Mouse (Mus musculus): ENCODE measurements around the gene Tia1.

The Tia1 gene

GRCm38 (mm10) chr6:86385362-86386104, 18.5 kb upstream of the Tia1 start:
- DNase-seq (ENCODE audit: low spot score): no peak

- DNase-seq (ENCODE audit: low spot score): no peak
Observed at GRCm38 (mm10) chr6:86387313-86387712, 16.7 kb upstream of the Tia1 start.

GRCm38 (mm10) chr6:86388461-86388860, 15.6 kb upstream of the Tia1 start:
- DNase-seq (ENCODE audit: low spot score): no peak

- no peak for DNase-seq (ENCODE audit: low spot score)
Observed at GRCm38 (mm10) chr6:86391326-86391725, 12.7 kb upstream of the Tia1 start.

- DNase-seq (ENCODE audit: low spot score): no peak
Observed at GRCm38 (mm10) chr6:86393187-86393586, 10.8 kb upstream of the Tia1 start.

- no peak for DNase-seq (ENCODE audit: low spot score)
Observed at GRCm38 (mm10) chr6:86394078-86394720, 9.8 kb upstream of the Tia1 start.

GRCm38 (mm10) chr6:86395021-86395420, 9.0 kb upstream of the Tia1 start:
- DNase-seq (ENCODE audit: low spot score): no peak

GRCm38 (mm10) chr6:86395969-86396368, 8.1 kb upstream of the Tia1 start:
- DNase-seq (ENCODE audit: low spot score): no peak

- DNase-seq (ENCODE audit: low spot score): peak; percentile 58
Observed at GRCm38 (mm10) chr6:86396581-86397256, 7.3 kb upstream of the Tia1 start, which contains the start of gene Pcyox1. TSS of gene Pcyox1 (minus strand) at chr6:86397154.

GRCm38 (mm10) chr6:86397257-86397980, 6.6 kb upstream of the Tia1 start:
- no peak for DNase-seq (ENCODE audit: low spot score)

GRCm38 (mm10) chr6:86398986-86399385, 5.0 kb upstream of the Tia1 start:
- no peak for DNase-seq (ENCODE audit: low spot score)

GRCm38 (mm10) chr6:86399995-86400394, 4.0 kb upstream of the Tia1 start:
- no peak for DNase-seq (ENCODE audit: low spot score)

- DNase-seq (ENCODE audit: low spot score): no peak
Observed at GRCm38 (mm10) chr6:86400972-86401371, 3.0 kb upstream of the Tia1 start.

GRCm38 (mm10) chr6:86402681-86403607, 1.1 kb upstream of the Tia1 start:
- no peak for DNase-seq (ENCODE audit: low spot score)

- peak; percentile 37 for DNase-seq (ENCODE audit: low spot score)
Observed at GRCm38 (mm10) chr6:86403728-86404099, 305 bp upstream of the Tia1 start.

GRCm38 (mm10) chr6:86404996-86405395, 977 bp downstream of the Tia1 start:
- DNase-seq (ENCODE audit: low spot score): no peak

- no peak for DNase-seq (ENCODE audit: low spot score)
Observed at GRCm38 (mm10) chr6:86406306-86406705, 2.3 kb downstream of the Tia1 start.

GRCm38 (mm10) chr6:86418711-86419110, 14.7 kb downstream of the Tia1 start:
- DNase-seq (ENCODE audit: low spot score): no peak

- no peak for DNase-seq (ENCODE audit: low spot score)
Observed at GRCm38 (mm10) chr6:86419239-86419638, 15.2 kb downstream of the Tia1 start.

GRCm38 (mm10) chr6:86420491-86420890, 16.5 kb downstream of the Tia1 start:
- DNase-seq (ENCODE audit: low spot score): no peak

- DNase-seq (ENCODE audit: low spot score): no peak
Observed at GRCm38 (mm10) chr6:86426358-86426757, 22.3 kb downstream of the Tia1 start, which contains the start of gene Gm44790. TSS of gene Gm44790 (plus strand) at chr6:86426658.

All from urinary bladder, postnatal 10 days (tissue).